Mouse (Mus musculus) brain, adult 2 months (tissue): Measurements from ENCODE around the gene Dnah3.

Experiments used
- DNase-seq: peaks from one replicate; pipeline ENCODE4 v3.0.0; 2011; ENCODE audit warnings: low read depth, low spot score

Dnah3 gene

DNA sequence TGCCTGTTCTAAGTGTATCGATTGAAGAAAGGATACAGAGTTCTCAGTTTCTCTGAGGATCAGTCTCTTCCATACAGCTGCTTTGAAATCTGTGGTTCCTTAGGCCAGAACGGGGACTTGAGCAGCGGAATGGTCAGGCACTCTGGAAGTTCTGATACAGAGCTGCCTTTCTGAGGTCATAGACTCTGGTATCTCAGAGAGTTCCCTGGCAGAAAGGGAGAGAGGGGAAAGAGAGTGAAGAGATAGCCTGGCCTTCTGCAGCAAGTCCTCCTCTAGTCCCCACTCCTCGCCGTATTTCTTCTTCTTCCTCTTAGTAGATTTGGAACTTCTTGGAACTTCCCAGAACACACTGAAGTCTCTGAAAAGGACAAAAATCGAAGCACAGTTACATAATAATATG, at the start of gene Dnah3:
Dnah3 (minus strand) TSS at position 101 of the 400 bp plus-strand sequence.
- DNase-seq: no peak

DNA sequence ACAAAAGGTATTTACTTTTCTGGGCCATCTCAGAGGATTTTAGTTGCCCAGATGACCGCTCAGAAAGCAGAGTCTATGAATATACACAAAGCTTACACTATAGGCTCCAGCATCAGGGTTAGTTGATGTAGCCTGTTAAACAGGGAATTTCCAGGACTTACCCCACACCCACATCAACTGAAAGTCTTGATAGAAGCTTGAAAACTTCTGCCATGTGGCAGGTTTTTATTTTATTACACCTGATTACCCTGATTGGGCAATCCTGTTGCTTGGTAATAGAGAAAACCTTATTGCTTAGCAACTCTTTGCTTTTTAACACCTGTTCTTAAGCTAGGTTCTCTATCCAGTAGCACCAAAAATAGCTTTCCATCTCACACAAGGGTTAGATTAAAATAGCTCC, 47.7 kb upstream of the Dnah3 start:
- DNase-seq: peak; percentile 22

DNA sequence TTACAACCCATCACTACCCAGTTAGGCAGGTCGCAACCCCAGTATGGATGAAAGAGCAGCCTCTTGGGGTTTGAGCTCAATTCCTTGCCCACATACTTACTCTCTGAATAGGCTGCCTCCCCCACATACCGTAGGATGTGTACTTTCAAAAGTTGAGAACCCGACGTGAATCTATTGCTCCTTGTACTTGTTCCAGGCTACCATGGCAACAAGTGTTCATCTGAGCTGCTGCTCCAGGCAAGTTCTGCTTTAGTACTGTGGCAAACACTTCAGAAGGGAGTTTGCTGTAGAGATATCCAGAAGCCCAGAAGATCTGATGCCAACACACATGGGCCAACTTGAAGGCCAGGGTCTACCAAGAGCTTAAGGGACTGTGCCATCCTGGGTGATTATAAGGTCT, 33.9 kb upstream of the Dnah3 start:
- peak; percentile 76 for DNase-seq

DNA sequence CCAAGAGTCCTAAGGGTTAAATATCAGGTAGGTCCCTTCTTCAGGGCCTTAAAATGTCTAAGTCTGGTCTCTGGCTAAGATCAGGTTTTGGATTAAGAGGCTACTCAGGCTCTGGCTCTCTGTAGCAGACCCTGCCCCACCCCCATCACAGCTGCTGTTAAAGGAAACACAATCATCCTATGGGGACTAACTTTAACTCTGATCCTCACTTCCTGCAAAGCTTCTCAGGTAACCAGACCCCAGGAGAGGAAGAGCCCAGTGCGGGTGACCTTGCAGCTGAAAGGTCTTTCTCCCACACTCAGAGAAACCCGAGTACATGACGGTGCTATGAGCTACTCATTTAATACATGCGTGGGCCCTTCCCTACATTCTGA, 32.6 kb upstream of the Dnah3 start:
- no peak for DNase-seq

DNA sequence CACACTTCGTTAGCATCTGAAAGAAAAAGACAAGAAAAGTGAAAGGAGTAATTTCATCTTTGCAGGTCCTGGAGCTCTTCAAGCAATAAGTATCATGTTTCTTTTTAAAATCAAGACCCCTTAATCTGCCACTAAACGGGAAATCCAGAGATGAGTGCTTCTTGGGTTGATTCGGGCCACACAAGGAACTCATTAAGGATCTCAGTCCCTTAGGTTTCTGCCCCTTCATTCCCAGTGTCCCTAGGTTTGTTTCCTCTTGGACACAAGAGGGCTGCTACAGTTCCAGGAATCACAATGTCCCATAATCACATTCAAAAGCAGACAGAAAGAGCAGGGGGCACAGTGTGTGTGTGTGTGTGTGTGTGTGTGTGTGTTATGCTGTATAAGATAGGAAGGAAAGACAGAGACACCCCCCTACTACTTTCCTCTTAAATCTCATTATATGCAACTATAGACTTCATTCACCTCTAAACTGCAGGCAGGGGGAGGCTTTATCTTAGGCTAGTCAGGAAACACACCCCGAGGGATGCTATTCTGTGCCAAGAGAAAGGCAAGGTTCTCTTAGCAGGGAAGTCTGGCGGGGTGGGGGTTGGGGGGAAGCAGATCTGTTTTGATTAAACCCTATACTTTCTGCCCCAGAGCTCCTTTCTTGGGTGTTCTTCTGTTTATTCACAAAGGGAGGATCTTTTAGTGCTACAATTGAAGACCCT, 32.1 kb upstream of the Dnah3 start:
- no peak for DNase-seq

DNA sequence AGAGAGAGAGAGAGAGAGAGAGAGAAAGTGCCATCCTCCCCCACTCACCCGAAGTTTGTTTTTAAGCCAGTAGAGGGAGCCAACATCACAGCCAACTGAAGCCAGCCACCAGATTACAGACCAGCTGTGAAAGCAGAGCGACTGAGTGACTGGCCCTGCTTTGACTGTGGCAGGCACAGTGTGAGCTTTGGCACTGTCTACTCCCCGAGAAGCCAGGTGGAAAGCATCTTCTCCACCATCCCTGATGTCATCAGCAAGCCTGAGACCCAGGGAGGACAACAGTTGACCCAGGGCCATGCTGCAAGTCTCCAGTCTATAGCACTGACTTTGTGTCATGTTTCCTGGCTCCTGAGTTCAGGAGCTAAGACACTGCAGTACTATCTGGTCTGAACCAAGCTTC, 29.8 kb upstream of the Dnah3 start:
- peak; percentile 85 for DNase-seq

DNA sequence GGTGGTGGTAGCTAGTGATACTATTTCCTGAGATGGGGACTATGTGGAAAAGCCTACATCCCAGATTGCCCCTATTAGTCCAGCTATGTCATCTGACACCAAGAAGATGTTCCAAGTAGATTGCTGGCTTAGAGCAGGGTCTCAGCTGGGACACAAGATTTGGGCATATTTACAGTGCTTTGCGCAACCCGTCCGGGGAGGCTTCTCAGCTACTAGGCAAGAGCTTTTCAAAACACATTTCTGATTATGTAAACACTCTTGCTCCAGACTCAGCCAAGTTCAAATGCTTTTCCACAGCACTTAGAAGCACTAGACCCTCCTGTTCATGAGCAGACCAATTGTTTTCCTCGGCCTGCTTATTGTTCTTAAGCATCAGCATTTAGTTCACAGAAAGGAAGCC, 28.7 kb upstream of the Dnah3 start:
- no peak for DNase-seq

DNA sequence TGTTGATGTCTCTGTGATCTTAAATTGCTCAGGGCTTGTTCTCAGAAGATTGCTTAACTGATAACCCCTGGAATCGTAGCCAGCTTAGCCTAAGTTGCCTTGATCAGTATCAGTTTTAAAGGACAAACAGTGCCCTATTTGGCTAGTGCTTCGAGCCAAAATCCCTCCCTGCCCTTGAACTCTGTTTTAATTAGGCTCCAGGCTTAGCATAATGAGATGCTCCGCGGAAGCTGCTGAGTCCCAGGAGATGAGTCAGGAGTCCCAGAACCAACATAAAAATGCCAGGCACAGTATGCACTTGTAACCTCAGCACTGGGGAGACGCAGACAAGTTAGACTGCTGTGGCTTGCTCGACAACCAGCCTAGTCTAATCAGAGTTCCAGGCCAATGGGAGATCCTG, 22.4 kb upstream of the Dnah3 start:
- peak; percentile 47 for DNase-seq

DNA sequence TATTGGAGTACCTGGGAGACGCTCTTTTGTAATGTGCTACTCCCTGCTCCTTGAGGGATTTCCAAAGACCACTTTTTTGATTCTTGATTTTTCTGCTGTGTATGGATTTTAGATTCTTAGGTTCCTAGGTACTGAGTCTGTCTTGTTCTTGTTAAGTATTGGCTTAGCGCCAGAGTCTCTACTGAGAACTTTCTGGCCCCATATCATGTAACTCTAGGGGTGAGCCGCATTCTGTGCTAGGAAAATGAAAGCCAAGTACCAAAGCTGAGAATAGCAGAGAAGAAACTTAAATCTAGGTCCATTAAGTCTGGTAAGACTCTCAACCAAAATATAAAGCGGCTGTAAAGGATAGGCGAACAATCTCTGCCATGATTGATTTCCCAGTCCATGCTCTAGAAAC, 21.9 kb upstream of the Dnah3 start:
- no peak for DNase-seq

DNA sequence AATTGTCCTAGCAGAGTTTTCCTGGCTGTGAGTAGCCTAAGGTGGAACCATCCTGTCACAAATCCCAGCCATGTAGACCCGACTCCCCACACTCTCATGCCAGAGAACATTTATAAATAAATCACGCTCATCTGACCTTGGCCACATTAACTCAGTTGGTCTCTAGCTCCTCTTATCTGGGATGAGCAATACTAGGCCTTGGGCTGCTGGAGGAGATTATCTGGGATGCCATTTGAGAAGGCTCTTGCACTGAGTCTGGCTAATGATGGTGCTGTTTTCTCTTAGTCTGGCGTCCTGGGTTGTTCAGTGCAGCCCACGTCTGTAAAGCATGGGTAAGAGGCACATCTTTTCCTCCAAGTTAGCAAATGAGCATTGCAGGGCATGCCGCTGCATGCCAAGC, 14.6 kb upstream of the Dnah3 start:
- no peak for DNase-seq

DNA sequence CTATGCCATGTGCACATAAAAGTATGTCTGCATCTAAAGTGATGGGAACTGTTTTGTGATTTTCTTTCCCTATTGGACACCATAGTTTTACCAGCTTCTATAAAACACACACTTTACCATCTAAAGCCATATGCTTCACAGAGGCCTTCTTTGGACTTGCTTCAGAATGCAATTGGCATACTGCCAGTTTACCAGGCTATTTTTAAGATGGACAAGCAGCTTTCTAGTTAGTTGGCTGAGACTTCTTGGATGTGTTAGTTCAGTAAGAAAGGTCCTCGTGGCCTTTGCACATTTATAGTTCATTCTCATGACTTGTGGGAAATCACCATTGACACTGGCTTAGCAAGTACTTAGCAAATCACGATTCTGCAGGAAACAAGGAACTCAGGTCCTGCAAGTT, 11.3 kb upstream of the Dnah3 start:
- DNase-seq: peak; percentile 73

DNA sequence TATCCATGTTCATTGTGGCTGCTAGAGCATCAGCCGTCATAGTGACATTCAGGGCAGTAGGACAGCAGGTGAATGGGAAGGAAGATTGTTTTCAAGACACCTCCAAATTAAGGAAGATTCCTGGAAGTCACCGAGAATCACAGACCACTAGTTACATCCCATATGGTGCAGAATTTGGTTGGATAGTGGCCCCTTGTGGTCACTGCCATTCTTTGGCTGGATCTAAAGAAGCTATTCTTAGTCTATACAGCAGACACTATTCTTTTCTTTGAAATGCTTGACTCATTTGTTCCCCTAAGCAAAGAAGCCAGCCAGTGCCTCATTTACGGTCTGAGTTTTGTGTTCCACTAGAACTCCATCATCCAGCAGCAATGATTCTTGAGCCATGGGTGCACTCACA, 9.9 kb upstream of the Dnah3 start:
- peak; percentile 57 for DNase-seq

DNA sequence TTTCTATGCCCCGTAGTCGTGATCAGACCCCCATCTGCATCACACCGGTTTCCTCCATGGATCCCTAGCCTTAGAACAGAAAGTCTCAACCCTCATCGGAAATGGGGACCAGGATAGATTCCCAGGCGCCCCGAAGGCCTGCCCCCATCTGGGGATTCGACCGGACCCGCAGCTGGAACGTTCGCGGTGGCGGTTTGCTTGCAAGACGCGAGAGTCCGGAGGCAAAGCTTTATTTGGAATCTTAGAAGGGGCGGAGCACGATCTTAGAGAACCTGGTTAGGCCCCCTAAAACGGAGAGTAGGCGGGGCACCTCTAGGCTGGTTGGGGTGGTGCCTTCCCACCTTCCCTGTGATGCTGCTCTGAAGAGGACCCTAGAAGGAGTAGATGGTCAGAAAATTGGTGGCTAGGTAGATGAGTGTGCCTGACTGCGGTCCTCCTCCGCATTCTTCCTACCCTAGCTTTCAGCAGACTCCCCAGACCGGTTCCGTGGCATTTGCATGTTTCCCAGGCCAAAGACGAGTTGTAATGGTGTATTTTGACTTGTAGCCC, 8.0 kb upstream of the Dnah3 start:
- peak; percentile 45 for DNase-seq

DNA sequence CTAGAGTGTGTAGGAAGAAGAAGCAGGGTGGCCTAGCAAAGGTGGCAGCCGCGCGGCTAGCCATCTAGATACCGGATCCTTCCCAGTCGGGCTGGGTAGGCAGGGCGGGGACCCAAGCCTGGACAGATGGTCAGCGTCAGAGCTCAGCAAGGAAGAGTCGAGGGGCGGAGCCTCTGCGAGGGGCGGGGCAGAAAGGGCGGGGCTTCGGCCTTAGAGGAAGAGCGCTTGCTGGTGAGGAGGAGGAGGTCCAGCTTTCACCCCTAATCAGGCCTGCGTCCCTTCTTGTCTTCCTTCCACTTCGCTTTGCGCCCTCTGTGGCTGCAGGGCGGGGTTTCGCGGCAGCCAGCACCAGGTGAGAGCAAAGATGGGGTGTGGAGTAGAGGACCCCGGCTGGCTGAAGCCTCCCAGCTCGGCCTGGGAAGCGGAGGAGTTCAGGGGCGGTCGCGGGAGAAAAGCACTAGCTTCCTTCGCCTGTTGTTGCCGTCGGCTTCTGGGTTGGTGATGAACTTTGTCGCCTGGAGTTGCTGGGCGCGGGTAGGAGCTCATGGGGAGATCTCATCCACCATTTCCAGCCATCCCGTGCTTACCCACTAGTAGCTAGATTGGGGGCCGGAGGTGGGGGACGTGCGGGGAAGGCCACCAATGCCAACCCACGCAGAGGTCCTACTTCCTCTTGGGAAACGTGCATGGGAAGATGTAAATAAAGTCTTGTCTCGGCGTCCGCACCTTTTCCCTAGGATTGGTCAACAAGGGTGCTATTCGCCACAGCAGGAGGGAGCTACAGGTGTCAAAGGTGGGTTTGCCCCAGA, 7.3 kb upstream of the Dnah3 start, which contains the start of gene Tmem159:
Tmem159 (plus strand) TSS at position 190 of the 809 bp plus-strand sequence.
- peak; percentile 92 for DNase-seq

DNA sequence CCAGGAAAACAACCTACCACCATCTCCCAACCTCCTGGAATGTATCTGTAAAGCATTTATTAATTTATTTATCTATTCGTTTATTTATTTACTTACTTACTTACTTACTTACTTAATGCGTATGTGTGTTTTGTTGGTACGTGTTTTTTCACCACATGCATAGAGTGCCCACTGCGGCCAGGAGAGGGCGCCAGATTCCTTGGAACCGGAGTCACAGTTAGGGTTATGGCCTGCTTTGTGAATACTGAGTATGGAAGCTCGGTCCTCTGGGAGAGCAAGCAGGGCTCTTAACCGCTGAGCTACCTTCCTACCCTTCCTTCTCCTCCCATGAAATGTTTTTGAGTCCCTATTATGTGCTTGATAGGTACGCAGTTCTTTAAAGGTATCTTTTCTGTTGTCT, 3.3 kb upstream of the Dnah3 start:
- peak; percentile 60 for DNase-seq

DNA sequence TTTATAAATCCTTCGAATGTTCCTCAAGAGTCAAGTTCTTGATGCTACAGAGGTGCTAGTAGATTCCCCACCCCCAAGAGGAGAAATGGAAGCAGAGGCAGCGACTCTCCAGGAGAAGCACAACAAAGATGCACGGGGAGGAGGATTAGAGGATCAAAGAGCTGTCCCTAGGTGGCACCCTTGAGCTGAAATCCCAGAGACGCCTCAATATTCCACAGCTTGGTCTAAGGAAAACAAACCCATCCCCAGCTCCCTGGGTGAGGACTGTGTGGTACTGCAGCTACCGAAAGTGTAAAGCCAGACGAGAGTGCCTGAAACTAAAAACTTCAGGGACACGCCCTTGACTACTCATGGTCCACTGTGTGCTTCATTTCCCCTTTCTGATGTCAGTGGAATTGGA, 2.8 kb upstream of the Dnah3 start:
- DNase-seq: peak; percentile 81

DNA sequence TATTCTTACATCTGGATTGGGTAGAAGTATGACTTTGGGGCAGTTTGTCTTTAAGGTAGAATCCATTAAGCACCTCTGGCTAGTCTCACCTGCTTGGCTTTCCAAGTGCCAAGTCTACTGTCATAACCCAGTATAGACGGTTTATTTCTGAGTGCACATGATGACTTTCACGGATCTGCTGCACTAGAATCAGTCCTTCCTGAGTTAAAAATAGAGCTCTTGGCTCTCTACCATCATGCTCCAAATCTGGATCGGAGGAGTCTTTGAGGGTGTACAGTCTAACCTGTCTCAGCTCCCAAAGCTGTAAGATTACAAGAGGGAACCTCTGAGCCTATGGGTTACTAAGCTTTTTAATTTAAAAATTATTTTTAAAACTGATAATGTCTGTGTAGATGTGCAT, 864 bp downstream of the Dnah3 start:
- DNase-seq: peak; percentile 76

DNA sequence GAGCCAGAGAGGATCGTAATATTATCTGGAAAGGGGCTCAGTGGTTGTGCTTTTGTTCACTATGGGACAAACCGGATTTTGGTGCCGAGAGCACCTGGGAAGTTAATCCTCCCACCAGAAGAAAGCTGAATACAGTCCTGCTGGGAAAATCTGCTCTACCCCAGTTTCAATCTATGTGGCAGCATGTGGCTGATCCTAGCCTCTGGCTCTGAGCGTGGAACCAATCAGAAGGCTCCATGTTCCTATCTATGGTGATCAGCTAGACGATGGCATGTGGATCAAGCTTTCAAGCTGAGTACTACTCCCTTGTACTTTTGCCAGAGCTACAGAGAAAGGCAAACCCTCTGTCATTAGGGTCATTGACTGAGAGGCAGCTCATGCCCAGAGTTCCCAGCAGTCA, 2.0 kb downstream of the Dnah3 start:
- no peak for DNase-seq

DNA sequence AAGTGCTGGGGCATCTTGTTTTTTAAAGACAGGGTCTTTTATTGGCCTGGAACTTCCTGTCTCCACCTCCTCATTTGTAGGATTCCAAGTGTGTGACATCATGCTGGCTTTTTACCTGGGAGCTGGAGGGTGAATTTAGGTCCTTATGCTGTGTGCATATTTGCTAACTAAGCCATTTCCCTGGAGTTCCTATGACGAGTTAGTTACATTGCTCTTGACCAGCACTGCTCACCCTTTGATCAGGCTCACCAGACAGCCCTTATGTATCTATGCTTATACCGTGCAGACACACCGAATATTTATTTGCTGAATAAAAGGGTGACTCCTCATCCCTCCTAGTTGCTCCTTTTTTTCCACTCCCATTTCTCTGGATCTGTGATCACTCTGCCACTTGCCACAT, 14.9 kb downstream of the Dnah3 start:
- no peak for DNase-seq

DNA sequence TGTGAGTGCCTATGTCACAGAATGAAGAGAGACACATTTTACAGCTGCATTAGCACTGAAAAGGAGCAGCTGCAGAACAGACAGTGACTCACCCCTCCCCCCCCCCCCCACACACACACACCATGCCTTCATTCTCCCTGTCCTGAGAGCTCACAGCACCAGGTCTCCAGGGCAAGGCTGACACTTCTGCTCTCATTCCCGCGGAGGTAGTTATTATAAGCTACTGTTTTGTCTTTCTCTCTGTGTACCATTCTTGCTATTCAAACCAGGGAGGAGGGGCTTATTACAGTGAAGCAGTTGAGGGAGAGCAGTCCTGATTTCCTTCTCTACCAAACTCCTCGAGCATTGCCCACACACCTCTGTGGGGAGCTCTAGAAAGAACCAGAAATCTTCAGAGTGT, 25.9 kb downstream of the Dnah3 start:
- peak; percentile 31 for DNase-seq

DNA sequence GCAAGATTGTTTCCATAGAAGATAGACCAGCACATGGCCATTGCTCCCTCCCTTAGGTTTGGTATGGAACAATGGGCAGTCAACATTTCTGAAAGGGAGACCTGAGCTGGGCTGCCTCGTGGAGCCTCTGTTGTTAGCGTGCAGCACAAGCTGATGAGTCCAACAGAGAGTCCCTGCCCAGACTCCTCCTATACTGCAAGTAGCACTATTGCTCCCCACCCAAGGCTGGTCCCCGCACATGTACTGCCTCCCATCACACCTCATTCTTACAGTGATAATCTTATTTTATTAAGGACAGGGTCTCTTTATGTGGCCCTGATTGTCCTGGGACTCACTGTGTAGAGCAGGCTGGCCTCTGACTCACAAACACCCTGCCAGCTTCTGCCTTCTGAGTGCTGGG, 27.0 kb downstream of the Dnah3 start:
- DNase-seq: no peak

DNA sequence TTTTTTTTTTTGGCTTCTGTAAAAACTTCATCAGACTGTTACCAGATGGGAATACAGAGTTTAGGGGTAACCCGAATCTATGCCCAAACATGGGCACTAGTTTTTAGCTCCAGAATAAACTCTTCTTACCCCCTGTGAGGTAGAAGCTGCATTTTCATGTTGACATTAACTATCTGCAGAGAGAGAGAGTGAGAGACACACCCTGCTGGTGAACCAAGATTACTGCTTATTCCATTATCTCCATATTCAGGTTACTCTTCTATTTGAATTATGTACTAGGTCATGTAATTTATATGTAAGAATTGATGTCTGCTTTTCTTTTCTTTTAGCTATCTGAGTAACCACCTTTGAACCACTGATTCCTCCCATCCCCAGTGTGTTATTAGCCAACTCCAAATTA, 31.0 kb downstream of the Dnah3 start:
- peak; percentile 2 for DNase-seq

DNA sequence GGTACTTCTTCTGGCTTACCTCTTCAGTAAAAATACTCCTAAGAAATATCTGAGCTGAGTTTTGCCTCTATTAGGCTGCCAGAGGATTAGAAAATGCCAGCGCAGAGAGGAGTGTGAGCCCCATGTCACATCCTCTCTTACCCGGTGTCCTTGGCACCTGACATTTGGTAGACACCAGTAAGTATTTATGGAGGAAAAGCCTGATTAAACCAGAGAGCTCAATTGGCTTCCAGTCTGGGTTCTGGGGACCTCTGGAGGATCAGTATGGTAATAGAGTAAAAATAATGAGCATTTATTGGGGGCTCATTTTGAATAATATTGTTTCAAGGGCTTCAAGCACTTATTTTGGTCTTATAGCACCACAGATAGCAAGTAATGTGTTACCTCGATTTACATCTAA, 39.6 kb downstream of the Dnah3 start:
- peak; percentile 20 for DNase-seq
